Mouse (Mus musculus): ENCODE data around the gene Olfr145.

DNA sequence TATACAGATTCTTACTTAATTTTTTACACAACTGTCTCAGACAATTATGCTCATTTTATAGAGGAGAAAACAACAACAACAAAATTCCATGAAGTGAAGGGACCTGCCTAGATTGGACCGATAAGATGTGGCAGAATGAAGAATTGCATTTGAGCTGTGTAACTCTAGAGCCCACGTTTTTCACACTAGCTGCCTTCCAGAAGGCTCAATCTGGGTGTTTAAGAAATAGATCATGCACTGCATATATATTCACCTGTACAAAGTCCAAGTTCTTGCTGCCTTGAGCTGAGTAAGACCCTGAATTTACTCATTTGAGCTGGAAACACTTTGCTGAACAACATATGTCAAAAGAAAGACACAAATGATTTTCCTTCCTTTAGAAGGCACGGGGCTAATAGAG lies 9.0 kb downstream of the Olfr145 start:
- TF ChIP-seq CTCF (IDR thresholded peaks at IDR 0.05; ENCODE audit: low read depth) (no peak), EP300 (IDR thresholded peaks at IDR 0.05; ENCODE audit: low read depth) (no peak)

Data from heart, postnatal 0 days (tissue).